Mouse (Mus musculus) ES-Bruce4 (cell line): Measurements from ENCODE around the gene Cfp.
A peak's percentile ranks its signal among the peaks of the same experiment; 100 is the strongest.

Experiments
- CTCF ChIP-seq: IDR thresholded peaks from one replicate; pipeline ENCODE4 v1.8.1; 2011; ENCODE audit warnings: low read depth, low read length
- POLR2A ChIP-seq: IDR thresholded peaks from one replicate; pipeline ENCODE4 v1.8.1; 2011; ENCODE audit warnings: low read length; ENCODE audit not compliant: insufficient read depth

DNA sequence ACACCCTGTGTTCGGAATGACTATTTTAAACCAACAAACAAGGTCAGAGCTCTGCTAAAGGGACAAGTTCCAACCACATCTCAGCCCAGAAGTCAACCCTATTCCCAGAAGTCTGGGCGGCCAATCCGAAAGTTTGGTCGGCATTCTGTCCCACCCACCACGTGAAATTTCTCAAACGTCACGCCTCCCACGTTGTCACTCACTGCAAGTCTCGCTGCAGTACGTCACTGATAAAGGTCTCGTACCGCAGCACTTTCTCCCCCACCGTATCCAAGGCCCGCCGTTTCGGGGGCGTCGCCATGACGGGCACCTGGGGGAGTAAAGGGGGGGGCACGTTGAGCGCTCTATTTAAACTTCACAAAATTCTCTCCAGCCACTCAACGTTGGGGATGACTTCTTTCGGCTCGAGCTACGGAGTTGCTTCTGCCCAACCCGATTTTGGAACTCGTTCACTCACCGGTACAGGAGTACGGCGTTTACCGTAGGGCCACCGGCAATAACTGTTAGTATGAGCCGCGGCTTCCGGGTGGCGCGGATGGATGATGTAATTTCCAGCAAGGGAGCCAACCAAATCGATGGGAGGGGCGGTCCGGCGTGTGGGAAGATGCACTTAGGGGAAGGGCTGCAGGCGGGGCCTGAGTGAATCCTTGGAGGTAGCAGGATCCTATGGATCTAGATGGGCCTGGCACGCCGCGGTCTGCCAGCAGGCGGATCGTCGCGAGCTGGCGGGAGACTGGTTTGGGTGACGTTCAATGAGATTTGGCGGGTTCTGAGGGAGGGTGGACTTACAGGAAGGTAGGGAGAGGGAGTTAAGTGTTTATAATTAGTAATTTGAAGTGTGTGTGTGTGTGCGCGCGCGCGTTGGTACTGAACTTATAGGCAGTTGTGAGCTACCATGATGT is 30.4 kb upstream of the Cfp start, which contains the start of gene Uxt:
- no peak for TF ChIP-seq CTCF
- TF ChIP-seq POLR2A: peak; percentile 36
